Mouse (Mus musculus): ENCODE data around the gene Lce1b. TPM values are rescaled to one million over a fixed set of nuclear protein-coding genes. Genes with fewer than 3 reads are reported as not detected.
A peak's percentile ranks its signal among the peaks of the same experiment; 100 is the strongest.
"Not testable (repeated sequence)": the region's sequence is repeated elsewhere in the genome, so short reads cannot be mapped to it uniquely, and the experiment has no call there.

The Lce1b gene
- not detected for polyA plus RNA-seq (2012; fragmentation: generic; extraction: Trizol)

- H3ac ChIP-seq (ENCODE audit: control insufficient read depth, insufficient read length): no peak within 1 kb of the TSS
These were observed at the start of gene Lce1b for GRCm38 (mm10) chr3:92656826-92657225. TSS of gene Lce1b (minus strand) at chr3:92656926.

GRCm38 (mm10) chr3:92694613-92695012 is 37.9 kb upstream of the Lce1b start:
- Histone ChIP-seq H3K27me3 (ENCODE audit: control insufficient read depth, insufficient read depth, insufficient read length) (no peaks in the 10 kb centered on the region), H3ac (ENCODE audit: control insufficient read depth, insufficient read length) (no peak overlapping the region), H3K79me2 (ENCODE audit: control insufficient read depth, insufficient read depth) (no peaks in the 10 kb centered on the region), H3K36me3 (ENCODE audit: control insufficient read depth, insufficient read depth) (no peaks in the 10 kb centered on the region), H3K4me2 (ENCODE audit: low read depth) (no peak overlapping the region), H3K4me3 (no peak overlapping the region)
- no peak for TF ChIP-seq MAX (IDR thresholded peaks at IDR 0.05; ENCODE audit: low read depth)
- TF ChIP-seq USF1 (IDR thresholded peaks at IDR 0.05; ENCODE audit: low read depth): no peak
- no peak for TF ChIP-seq REST (IDR thresholded peaks at IDR 0.05; ENCODE audit: insufficient read depth, insufficient read length)
- no peak for TF ChIP-seq TCF3 (IDR thresholded peaks at IDR 0.05; ENCODE audit: insufficient read length, low read depth)
- no peak for TF ChIP-seq TCF12 (IDR thresholded peaks at IDR 0.05; ENCODE audit: insufficient read depth, poor library complexity, severe bottlenecking)
- TF ChIP-seq MYOD1 (IDR thresholded peaks at IDR 0.05; ENCODE audit: control insufficient read depth in 1 of 3, insufficient read length in 2 of 3, low read depth in 2 of 3): no peak
- TF ChIP-seq CEBPB (IDR thresholded peaks at IDR 0.05; ENCODE audit: insufficient read depth, poor library complexity, severe bottlenecking): no peak
- no peak for TF ChIP-seq POLR2AphosphoS2 (IDR thresholded peaks at IDR 0.05; ENCODE audit: insufficient read length, low read depth)
- no peak for TF ChIP-seq MYOG (IDR thresholded peaks at IDR 0.05; ENCODE audit: control insufficient read depth in 1 of 3, insufficient read depth in 1 of 3, insufficient read length in 2 of 3, low read depth in 2 of 3)
- TF ChIP-seq E2F4 (IDR thresholded peaks at IDR 0.05; ENCODE audit: insufficient read depth): no peak
- no peak for TF ChIP-seq SRF (IDR thresholded peaks at IDR 0.05; ENCODE audit: control insufficient read depth, insufficient read length, low read depth)
- no peak for TF ChIP-seq POLR2A (IDR thresholded peaks at IDR 0.05; ENCODE audit: insufficient read length, low read depth)

More at GRCm38 (mm10) chr3:92656826-92657225, at the start of gene Lce1b:
- H3K4me2 ChIP-seq (ENCODE audit: low read depth): no peak within 1 kb of the TSS
- TF ChIP-seq SRF (IDR thresholded peaks at IDR 0.05; ENCODE audit: control insufficient read depth, insufficient read length, low read depth) (no peak), TCF3 (IDR thresholded peaks at IDR 0.05; ENCODE audit: insufficient read length, low read depth) (no peak), POLR2AphosphoS2 (IDR thresholded peaks at IDR 0.05; ENCODE audit: insufficient read length, low read depth) (no peak), REST (IDR thresholded peaks at IDR 0.05; ENCODE audit: insufficient read depth, insufficient read length) (no peak), MYOD1 (IDR thresholded peaks at IDR 0.05; ENCODE audit: control insufficient read depth in 1 of 3, insufficient read length in 2 of 3, low read depth in 2 of 3) (no peak), E2F4 (IDR thresholded peaks at IDR 0.05; ENCODE audit: insufficient read depth) (no peak), POLR2A (IDR thresholded peaks at IDR 0.05; ENCODE audit: insufficient read length, low read depth) (no peak), TCF12 (IDR thresholded peaks at IDR 0.05; ENCODE audit: insufficient read depth, poor library complexity, severe bottlenecking) (no peak), CEBPB (IDR thresholded peaks at IDR 0.05; ENCODE audit: insufficient read depth, poor library complexity, severe bottlenecking) (no peak), MYOG (IDR thresholded peaks at IDR 0.05; ENCODE audit: control insufficient read depth in 1 of 3, insufficient read depth in 1 of 3, insufficient read length in 2 of 3, low read depth in 2 of 3) (no peak), MAX (IDR thresholded peaks at IDR 0.05; ENCODE audit: low read depth) (no peak)
- H3K36me3 ChIP-seq (ENCODE audit: control insufficient read depth, insufficient read depth): no peaks in the 10 kb centered on the region
- no peak within 1 kb of the TSS for H3K4me3 ChIP-seq
- no peaks in the 10 kb centered on the region for H3K79me2 ChIP-seq (ENCODE audit: control insufficient read depth, insufficient read depth)
- no peaks in the 10 kb centered on the region for H3K27me3 ChIP-seq (ENCODE audit: control insufficient read depth, insufficient read depth, insufficient read length)

- Histone ChIP-seq H3K27me3 (ENCODE audit: control insufficient read depth, insufficient read depth, insufficient read length) (no peaks in the 10 kb centered on the region), H3K79me2 (ENCODE audit: control insufficient read depth, insufficient read depth) (no peaks in the 10 kb centered on the region), H3K36me3 (ENCODE audit: control insufficient read depth, insufficient read depth) (no peaks in the 10 kb centered on the region), H3K4me3 (no peak overlapping the region), H3ac (ENCODE audit: control insufficient read depth, insufficient read length) (no peak overlapping the region), H3K4me2 (ENCODE audit: low read depth) (peak overlapping the region; percentile 54)
- TF ChIP-seq MAX (IDR thresholded peaks at IDR 0.05; ENCODE audit: low read depth) (no peak), CEBPB (IDR thresholded peaks at IDR 0.05; ENCODE audit: insufficient read depth, poor library complexity, severe bottlenecking) (0 out of 2 replicates have a peak, but pooled peaks have one; percentile 53), MYOD1 (IDR thresholded peaks at IDR 0.05; ENCODE audit: control insufficient read depth in 1 of 3, insufficient read length in 2 of 3, low read depth in 2 of 3) (peak in 1 of 3 experiments; percentile 13)
These were observed 35.0 kb upstream of the Lce1b start for GRCm38 (mm10) chr3:92691688-92692087.

GRCm38 (mm10) chr3:92689154-92689553 is 32.4 kb upstream of the Lce1b start:
- H3ac ChIP-seq (ENCODE audit: control insufficient read depth, insufficient read length); H3K4me2 ChIP-seq (ENCODE audit: low read depth); H3K79me2 ChIP-seq (ENCODE audit: control insufficient read depth, insufficient read depth); H3K4me3 ChIP-seq; H3K27me3 ChIP-seq (ENCODE audit: control insufficient read depth, insufficient read depth, insufficient read length); H3K36me3 ChIP-seq (ENCODE audit: control insufficient read depth, insufficient read depth): not testable (repeated sequence)

- H3K4me2 ChIP-seq (ENCODE audit: low read depth): no peak within 1 kb of the TSS
- no peaks in the 10 kb centered on the region for H3K27me3 ChIP-seq (ENCODE audit: control insufficient read depth, insufficient read depth, insufficient read length)
- H3ac ChIP-seq (ENCODE audit: control insufficient read depth, insufficient read length): no peak within 1 kb of the TSS
- H3K4me3 ChIP-seq: no peak within 1 kb of the TSS
- H3K79me2 ChIP-seq (ENCODE audit: control insufficient read depth, insufficient read depth): no peaks in the 10 kb centered on the region
- TF ChIP-seq SRF (IDR thresholded peaks at IDR 0.05; ENCODE audit: control insufficient read depth, insufficient read length, low read depth): no peak
- no peak for TF ChIP-seq REST (IDR thresholded peaks at IDR 0.05; ENCODE audit: insufficient read depth, insufficient read length)
- no peak for TF ChIP-seq POLR2A (IDR thresholded peaks at IDR 0.05; ENCODE audit: insufficient read length, low read depth)
- TF ChIP-seq MYOG (IDR thresholded peaks at IDR 0.05; ENCODE audit: control insufficient read depth in 1 of 3, insufficient read depth in 1 of 3, insufficient read length in 2 of 3, low read depth in 2 of 3): no peak
- no peak for TF ChIP-seq POLR2AphosphoS2 (IDR thresholded peaks at IDR 0.05; ENCODE audit: insufficient read length, low read depth)
- no peak for TF ChIP-seq MYOD1 (IDR thresholded peaks at IDR 0.05; ENCODE audit: control insufficient read depth in 1 of 3, insufficient read length in 2 of 3, low read depth in 2 of 3)
- TF ChIP-seq TCF3 (IDR thresholded peaks at IDR 0.05; ENCODE audit: insufficient read length, low read depth): no peak
- no peak for TF ChIP-seq CEBPB (IDR thresholded peaks at IDR 0.05; ENCODE audit: insufficient read depth, poor library complexity, severe bottlenecking)
- TF ChIP-seq MAX (IDR thresholded peaks at IDR 0.05; ENCODE audit: low read depth): no peak
- TF ChIP-seq E2F4 (IDR thresholded peaks at IDR 0.05; ENCODE audit: insufficient read depth): no peak
- TF ChIP-seq TCF12 (IDR thresholded peaks at IDR 0.05; ENCODE audit: insufficient read depth, poor library complexity, severe bottlenecking): no peak
- no peaks in the 10 kb centered on the region for H3K36me3 ChIP-seq (ENCODE audit: control insufficient read depth, insufficient read depth)
These were observed 30.4 kb upstream of the Lce1b start, which contains the start of gene Lce1d for GRCm38 (mm10) chr3:92687110-92687509. TSS of gene Lce1d (minus strand) at chr3:92687210.
